Mouse (Mus musculus): ENCODE results near the gene Sppl2b. TPM values are rescaled to one million over a fixed set of nuclear protein-coding genes. Genes with fewer than 3 reads are reported as not detected.

Gene Sppl2b
- polyA plus RNA-seq, 1 experiment: 81.2 TPM

GRCm38 (mm10) chr10:80904709-80905108 is 49.6 kb downstream of the Sppl2b start:
- WGBS: 93% methylated on average over 11 of the region's 11 CpGs
- Histone ChIP-seq H3K27ac (ENCODE audit: insufficient read depth, low read depth, low read length) (no peak overlapping the region), H3K4me3 (ENCODE audit: low read depth, low read length) (no peak overlapping the region), H3K27me3 (ENCODE audit: control insufficient read depth, insufficient read depth, low read length) (no peaks in the 10 kb centered on the region), H3K36me3 (ENCODE audit: control insufficient read depth, insufficient read depth, low read length) (peaks cover 41% of the 10 kb centered on the region), H3K4me1 (ENCODE audit: control insufficient read depth, insufficient read depth, insufficient read length, low read length) (peaks cover 9% of the 10 kb centered on the region)
- TF ChIP-seq POLR2A (IDR thresholded peaks at IDR 0.05; ENCODE audit: low read depth, low read length): no peak
- TF ChIP-seq CTCF (IDR thresholded peaks at IDR 0.05; ENCODE audit: extremely low read depth, insufficient read length, insufficient replicate concordance, low read depth, low read length): no peak

- TF ChIP-seq CTCF (IDR thresholded peaks at IDR 0.05; ENCODE audit: extremely low read depth, insufficient read length, insufficient replicate concordance, low read depth, low read length): no peak
- TF ChIP-seq POLR2A (IDR thresholded peaks at IDR 0.05; ENCODE audit: low read depth, low read length): no peak
- WGBS: 95% methylated on average over 22 of the region's 22 CpGs
- H3K36me3 ChIP-seq (ENCODE audit: control insufficient read depth, insufficient read depth, low read length): peaks cover 38% of the 10 kb centered on the region
Observed at GRCm38 (mm10) chr10:80909375-80910162, 54.5 kb downstream of the Sppl2b start.

DNA sequence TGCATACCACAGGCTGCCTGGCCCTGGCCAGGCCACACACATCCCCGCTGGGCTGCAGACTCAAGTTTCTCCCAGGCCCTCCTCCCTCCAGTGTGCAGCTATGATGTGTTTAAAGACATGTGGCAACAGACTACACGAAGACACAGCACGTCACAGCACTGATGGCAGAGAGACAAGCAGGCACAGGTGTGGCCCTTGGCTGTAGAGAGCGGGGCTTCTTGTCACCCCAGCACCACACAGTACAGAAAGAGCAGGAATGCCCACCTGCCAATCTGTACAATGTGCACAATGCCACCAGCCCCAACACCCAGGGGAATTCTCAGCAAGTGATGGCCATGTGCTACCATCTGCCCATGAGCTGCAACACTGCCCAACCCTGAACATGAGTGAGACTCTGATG is 56.3 kb downstream of the Sppl2b start:
- no peaks in the 10 kb centered on the region for H3K27me3 ChIP-seq (ENCODE audit: control insufficient read depth, insufficient read depth, low read length)
- peaks cover 27% of the 10 kb centered on the region for H3K36me3 ChIP-seq (ENCODE audit: control insufficient read depth, insufficient read depth, low read length)
- TF ChIP-seq CTCF (IDR thresholded peaks at IDR 0.05; ENCODE audit: extremely low read depth, insufficient read length, insufficient replicate concordance, low read depth, low read length): no peak
- TF ChIP-seq POLR2A (IDR thresholded peaks at IDR 0.05; ENCODE audit: low read depth, low read length): no peak
- no peak overlapping the region for H3K27ac ChIP-seq (ENCODE audit: insufficient read depth, low read depth, low read length)
- peaks cover 23% of the 10 kb centered on the region for H3K4me1 ChIP-seq (ENCODE audit: control insufficient read depth, insufficient read depth, insufficient read length, low read length)
- H3K4me3 ChIP-seq (ENCODE audit: low read depth, low read length): no peak overlapping the region
- 93% methylated on average over 4 of the region's 4 CpGs for WGBS

More at GRCm38 (mm10) chr10:80909375-80910162, 54.5 kb downstream of the Sppl2b start:
- no peak overlapping the region for H3K4me3 ChIP-seq (ENCODE audit: low read depth, low read length)
- no peak overlapping the region for H3K27ac ChIP-seq (ENCODE audit: insufficient read depth, low read depth, low read length)
- peaks cover 10% of the 10 kb centered on the region for H3K4me1 ChIP-seq (ENCODE audit: control insufficient read depth, insufficient read depth, insufficient read length, low read length)
- H3K27me3 ChIP-seq (ENCODE audit: control insufficient read depth, insufficient read depth, low read length): no peaks in the 10 kb centered on the region

DNA sequence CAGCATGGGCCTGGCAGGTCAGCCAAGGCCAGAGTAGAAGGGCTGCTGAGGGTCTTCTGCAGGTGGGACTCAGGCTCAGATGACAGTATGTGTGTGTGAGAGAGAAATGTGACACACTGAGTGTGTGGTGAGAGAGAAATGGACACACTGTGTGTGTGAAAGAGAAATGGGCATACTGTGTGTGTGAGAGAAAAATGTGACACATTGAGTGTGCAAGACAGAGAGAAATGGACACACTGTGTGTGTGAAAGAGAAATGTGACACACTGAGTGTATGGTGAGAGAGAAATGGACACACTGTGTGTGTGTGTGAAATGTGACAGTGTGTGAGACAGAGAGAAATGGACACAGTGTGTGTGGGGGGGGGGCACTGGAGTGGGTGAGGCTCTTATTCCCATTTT is 56.8 kb downstream of the Sppl2b start:
- Histone ChIP-seq H3K27me3 (ENCODE audit: control insufficient read depth, insufficient read depth, low read length) (no peaks in the 10 kb centered on the region), H3K4me1 (ENCODE audit: control insufficient read depth, insufficient read depth, insufficient read length, low read length) (peaks cover 28% of the 10 kb centered on the region), H3K4me3 (ENCODE audit: low read depth, low read length) (no peak overlapping the region), H3K27ac (ENCODE audit: insufficient read depth, low read depth, low read length) (peak overlapping the region; percentile 5; the same call in 1 of the 2 replicates), H3K36me3 (ENCODE audit: control insufficient read depth, insufficient read depth, low read length) (peaks cover 26% of the 10 kb centered on the region)
- TF ChIP-seq CTCF (IDR thresholded peaks at IDR 0.05; ENCODE audit: extremely low read depth, insufficient read length, insufficient replicate concordance, low read depth, low read length): no peak
- TF ChIP-seq POLR2A (IDR thresholded peaks at IDR 0.05; ENCODE audit: low read depth, low read length): no peak

GRCm38 (mm10) chr10:80913364-80914011 is 58.4 kb downstream of the Sppl2b start:
- Histone ChIP-seq H3K4me3 (ENCODE audit: low read depth, low read length) (no peak overlapping the region), H3K27ac (ENCODE audit: insufficient read depth, low read depth, low read length) (peak overlapping the region; percentile 91), H3K4me1 (ENCODE audit: control insufficient read depth, insufficient read depth, insufficient read length, low read length) (peaks cover 33% of the 10 kb centered on the region), H3K27me3 (ENCODE audit: control insufficient read depth, insufficient read depth, low read length) (no peaks in the 10 kb centered on the region), H3K36me3 (ENCODE audit: control insufficient read depth, insufficient read depth, low read length) (peaks cover 18% of the 10 kb centered on the region)
- TF ChIP-seq CTCF (IDR thresholded peaks at IDR 0.05; ENCODE audit: extremely low read depth, insufficient read length, insufficient replicate concordance, low read depth, low read length) (no peak), POLR2A (IDR thresholded peaks at IDR 0.05; ENCODE audit: low read depth, low read length) (no peak; the same call in 1 of the 2 replicates)
- 58% methylated on average over 7 of the region's 8 CpGs for WGBS

DNA sequence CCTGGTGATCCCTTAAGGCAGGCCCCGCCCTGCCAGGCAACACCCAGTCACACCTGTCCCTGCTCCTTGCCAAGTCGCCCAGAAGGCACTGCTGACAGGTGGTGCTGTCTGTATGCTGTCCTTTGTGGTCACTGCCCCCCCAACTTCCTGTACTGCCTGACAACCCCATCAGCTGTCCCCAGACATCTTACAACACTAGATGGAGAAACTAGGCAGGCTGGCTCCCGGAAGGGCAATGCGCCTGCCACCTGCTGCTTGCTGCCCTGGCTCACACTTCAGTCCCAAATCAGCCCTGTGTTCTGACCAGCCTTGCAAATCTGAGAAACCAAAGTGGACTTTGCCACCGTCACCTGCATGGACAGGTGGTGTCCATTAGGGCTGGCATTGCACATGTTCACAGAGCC is 59.2 kb downstream of the Sppl2b start:
- TF ChIP-seq CTCF (IDR thresholded peaks at IDR 0.05; ENCODE audit: extremely low read depth, insufficient read length, insufficient replicate concordance, low read depth, low read length) (no peak), POLR2A (IDR thresholded peaks at IDR 0.05; ENCODE audit: low read depth, low read length) (no peak)
- peak overlapping the region; percentile 91 for H3K27ac ChIP-seq (ENCODE audit: insufficient read depth, low read depth, low read length)
- H3K36me3 ChIP-seq (ENCODE audit: control insufficient read depth, insufficient read depth, low read length): peaks cover 12% of the 10 kb centered on the region
- no peak overlapping the region for H3K4me3 ChIP-seq (ENCODE audit: low read depth, low read length)
- H3K27me3 ChIP-seq (ENCODE audit: control insufficient read depth, insufficient read depth, low read length): no peaks in the 10 kb centered on the region
- H3K4me1 ChIP-seq (ENCODE audit: control insufficient read depth, insufficient read depth, insufficient read length, low read length): peaks cover 33% of the 10 kb centered on the region
- WGBS: 24% methylated on average over 5 of the region's 5 CpGs

- H3K4me3 ChIP-seq (ENCODE audit: low read depth, low read length): no peak overlapping the region
- WGBS: 33% methylated on average over 2 of the region's 2 CpGs
- no peaks in the 10 kb centered on the region for H3K27me3 ChIP-seq (ENCODE audit: control insufficient read depth, insufficient read depth, low read length)
- H3K27ac ChIP-seq (ENCODE audit: insufficient read depth, low read depth, low read length): peak overlapping the region; percentile 91
- TF ChIP-seq CTCF (IDR thresholded peaks at IDR 0.05; ENCODE audit: extremely low read depth, insufficient read length, insufficient replicate concordance, low read depth, low read length): no peak
- peaks cover 33% of the 10 kb centered on the region for H3K4me1 ChIP-seq (ENCODE audit: control insufficient read depth, insufficient read depth, insufficient read length, low read length)
- H3K36me3 ChIP-seq (ENCODE audit: control insufficient read depth, insufficient read depth, low read length): 0 out of 2 replicates have a peak, but pooled peaks cover 4% of the 10 kb centered on the region
Observed at GRCm38 (mm10) chr10:80915260-80915659, 60.2 kb downstream of the Sppl2b start.

Data from small intestine, adult 2 months (tissue).